Mouse (Mus musculus) G1E (cell line): ENCODE data around the gene Tm9sf3.

Experiments
- CTCF ChIP-seq: IDR thresholded peaks from 2 replicates; pipeline ENCODE4 v1.5.1; 2012; ENCODE audit warnings: low read depth, low read length, inconsistent platforms, mixed read lengths
- GATA1 ChIP-seq: IDR thresholded peaks from 2 replicates; pipeline ENCODE4 v1.6.1; 2012; ENCODE audit warnings: borderline replicate concordance, low read length, inconsistent platforms, mixed read lengths
- GATA2 ChIP-seq: IDR thresholded peaks from 2 replicates; pipeline ENCODE4 v1.6.1; 2012; ENCODE audit warnings: low read depth, low read length, inconsistent platforms, borderline replicate concordance
- POLR2AphosphoS5 ChIP-seq: IDR thresholded peaks from 2 replicates; pipeline ENCODE4 v1.6.1; 2012; ENCODE audit warnings: low read depth, low read length, inconsistent platforms; ENCODE audit not compliant: insufficient replicate concordance
- TAL1 ChIP-seq: conservative IDR thresholded peaks from 2 replicates; pipeline ENCODE4 v1.6.1; 2012; ENCODE audit warnings: low read depth, low read length, inconsistent platforms, mixed read lengths

DNA sequence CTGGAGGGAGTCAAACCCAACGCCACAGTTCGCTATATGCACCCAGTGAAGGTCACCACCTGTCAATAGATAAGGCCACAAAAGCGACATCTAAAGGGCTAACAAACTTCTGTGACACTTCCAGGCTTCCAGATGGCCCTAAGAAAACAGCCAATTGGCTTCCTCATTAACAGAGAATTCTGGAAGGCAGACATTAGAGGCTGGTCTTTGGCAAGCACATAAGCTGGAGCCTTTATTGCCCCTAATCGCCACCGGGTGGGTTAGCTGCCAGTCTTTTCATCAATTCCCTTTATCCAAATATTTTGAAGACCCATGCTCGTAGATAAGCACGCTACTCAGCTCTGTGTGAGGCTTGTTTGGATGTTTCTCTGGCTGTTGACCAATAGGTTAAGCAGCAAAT lies 55.5 kb downstream of the Tm9sf3 start:
- TF ChIP-seq CTCF (no peak), GATA1 (no peak), POLR2AphosphoS5 (no peak), TAL1 (no peak), GATA2 (no peak)
